Mouse (Mus musculus) adipocyte (in vitro differentiated cells): Measurements from ENCODE around the gene Lmtk2.
A peak's percentile ranks its signal among the peaks of the same experiment; 100 is the strongest.

Experiments
- DNase-seq: peaks from one replicate; pipeline ENCODE4 v3.0.0-alpha.2; 2016; ENCODE audit warnings: low spot score

Lmtk2 gene

DNA sequence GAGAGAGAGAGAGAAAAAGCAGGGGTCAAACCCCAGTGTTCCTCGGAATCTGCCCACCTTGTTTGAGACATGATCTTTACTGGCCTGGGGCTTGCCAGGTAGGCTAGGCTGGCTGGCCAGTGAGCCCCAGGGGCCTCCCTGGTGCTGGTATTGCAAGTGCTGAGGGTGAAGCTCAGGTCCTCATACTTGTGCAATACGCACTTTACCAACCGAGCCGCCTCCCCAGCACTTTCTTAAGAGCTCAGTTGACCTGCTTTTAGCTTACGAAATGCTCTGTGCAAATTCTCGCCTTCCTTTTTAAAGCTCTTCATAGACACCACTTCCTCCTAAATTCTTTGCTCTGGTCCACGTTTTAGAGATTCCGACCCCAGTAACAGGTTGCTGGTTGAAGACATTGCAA is 9.0 kb downstream of the Lmtk2 start:
- peak; percentile 26 for DNase-seq

- DNase-seq = no peak
Observed at GRCm38 (mm10) chr5:144112574-144113438, 12.6 kb downstream of the Lmtk2 start.

GRCm38 (mm10) chr5:144114068-144114467 is 13.8 kb downstream of the Lmtk2 start:
- no peak for DNase-seq

GRCm38 (mm10) chr5:144114970-144115627 is 14.9 kb downstream of the Lmtk2 start:
- no peak for DNase-seq

- DNase-seq = no peak
Observed at GRCm38 (mm10) chr5:144115628-144115977, 15.4 kb downstream of the Lmtk2 start.

DNA sequence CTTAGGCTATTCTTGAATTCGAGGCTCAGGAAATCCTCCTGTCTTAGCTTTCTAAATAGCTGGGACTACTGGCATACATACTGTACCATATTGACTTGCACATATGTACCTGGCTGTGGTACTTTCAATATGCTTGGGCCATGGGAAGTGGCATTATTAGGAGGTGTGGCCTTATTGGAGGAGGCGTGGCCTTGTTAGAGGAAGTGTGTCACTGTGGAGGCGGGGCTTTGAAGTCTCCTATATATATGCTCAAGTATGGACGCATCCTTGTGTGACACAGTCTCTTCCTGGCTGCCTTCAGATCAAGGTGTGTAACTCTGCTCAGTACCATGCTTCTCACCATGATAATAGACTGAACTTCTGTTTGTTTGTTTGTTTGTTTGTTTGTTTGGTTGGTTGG is 18.0 kb downstream of the Lmtk2 start:
- DNase-seq = no peak

DNA sequence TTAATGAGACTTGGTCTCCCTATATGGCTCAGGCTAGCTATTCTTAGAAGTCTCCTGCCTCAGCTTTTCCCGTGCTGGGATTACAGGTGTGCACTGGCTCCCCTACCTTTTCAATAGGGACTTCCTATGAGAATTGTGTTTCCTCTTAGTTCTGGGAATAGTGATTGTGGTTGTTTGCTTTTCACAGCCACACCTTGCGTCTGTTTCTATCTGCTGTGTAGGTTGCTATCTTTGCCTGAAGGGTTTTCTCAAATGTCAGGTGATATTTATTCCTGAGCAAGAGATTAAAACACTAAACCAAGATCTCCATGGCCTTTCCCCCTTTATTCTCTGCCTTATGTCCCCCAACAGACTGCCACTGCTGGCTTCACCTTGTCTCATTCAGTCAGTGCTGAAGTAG is 19.1 kb downstream of the Lmtk2 start:
- no peak for DNase-seq

DNA sequence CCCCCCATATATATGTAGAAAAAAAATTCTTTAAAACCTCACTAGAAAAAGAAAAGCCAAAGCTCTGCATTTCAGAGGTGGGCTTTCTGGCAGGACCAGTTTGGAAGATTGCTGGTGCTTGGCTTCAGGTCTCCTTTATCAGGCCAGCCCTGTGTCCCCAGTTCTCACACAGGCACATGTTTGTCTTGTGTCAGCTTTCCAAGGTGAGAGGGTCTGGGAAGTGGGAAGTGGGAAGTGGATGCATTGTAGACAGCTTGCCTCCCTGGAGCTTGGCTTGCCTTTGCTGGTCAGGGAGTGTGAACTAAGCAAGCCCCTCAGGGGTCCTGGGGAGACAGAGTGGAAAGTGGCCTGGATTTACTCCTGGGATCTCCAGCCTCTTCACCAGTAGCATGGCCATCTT is 21.3 kb downstream of the Lmtk2 start:
- DNase-seq = no peak

GRCm38 (mm10) chr5:144125979-144126755 is 25.9 kb downstream of the Lmtk2 start:
- DNase-seq = peak; percentile 16

DNA sequence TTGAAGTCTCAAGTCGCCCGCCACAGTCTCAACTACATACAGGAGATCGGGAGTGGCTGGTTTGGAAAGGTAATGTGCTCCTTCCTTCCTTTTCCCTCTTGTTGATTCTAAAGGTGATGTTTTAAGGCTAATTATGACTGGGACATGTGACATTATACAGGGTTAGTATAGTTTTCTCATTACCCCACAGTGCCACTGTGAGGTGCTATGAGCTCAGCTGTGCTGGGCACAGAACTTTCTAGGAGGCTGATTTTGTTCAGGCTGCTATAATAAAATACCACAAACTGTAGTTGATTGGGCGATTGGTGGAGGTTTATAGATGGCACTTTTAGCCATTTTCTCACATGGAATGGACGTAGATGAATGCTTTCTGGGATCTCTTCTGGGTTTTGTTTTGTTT is 43.3 kb downstream of the Lmtk2 start:
- no peak for DNase-seq

DNA sequence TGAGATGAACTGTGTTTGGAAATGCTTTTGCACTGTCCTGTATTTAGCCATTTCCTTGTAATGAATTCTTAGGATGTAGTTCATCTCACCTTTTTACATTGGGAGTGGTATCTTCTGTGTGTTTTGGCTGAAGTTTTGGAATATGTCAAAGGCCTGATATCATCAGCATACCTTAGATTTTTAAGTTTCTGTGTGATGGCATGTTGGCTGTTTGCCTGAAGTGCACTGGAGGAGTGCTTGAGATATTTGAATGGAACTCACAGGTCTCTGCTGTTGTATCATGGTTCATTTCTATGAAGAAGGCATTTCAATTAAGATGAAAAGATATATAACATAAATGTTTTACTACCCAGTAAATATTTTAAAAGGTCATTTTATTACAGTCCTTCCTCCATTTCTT is 46.7 kb downstream of the Lmtk2 start:
- DNase-seq = no peak

DNA sequence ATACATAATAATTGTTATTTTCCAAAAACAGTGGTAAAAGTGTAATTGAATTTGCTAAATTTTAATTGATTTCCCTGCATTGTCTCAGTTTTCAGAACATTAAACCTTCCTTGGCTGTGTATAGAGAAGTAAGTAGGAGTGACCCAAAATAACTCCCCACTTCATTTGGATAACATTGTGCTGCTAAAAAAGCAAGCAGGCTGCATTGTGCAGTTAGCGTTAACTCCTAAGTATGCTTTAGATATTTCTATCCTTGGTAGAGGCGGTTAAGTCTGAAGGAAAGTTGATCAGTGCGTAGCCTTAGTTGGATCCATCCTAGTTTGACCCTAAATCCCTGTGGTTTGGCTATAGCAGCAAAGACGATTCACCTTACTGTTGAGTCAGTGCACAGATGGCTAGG is 49.3 kb downstream of the Lmtk2 start:
- no peak for DNase-seq

- DNase-seq = no peak
Observed at GRCm38 (mm10) chr5:144151270-144151669, 51.0 kb downstream of the Lmtk2 start.

DNA sequence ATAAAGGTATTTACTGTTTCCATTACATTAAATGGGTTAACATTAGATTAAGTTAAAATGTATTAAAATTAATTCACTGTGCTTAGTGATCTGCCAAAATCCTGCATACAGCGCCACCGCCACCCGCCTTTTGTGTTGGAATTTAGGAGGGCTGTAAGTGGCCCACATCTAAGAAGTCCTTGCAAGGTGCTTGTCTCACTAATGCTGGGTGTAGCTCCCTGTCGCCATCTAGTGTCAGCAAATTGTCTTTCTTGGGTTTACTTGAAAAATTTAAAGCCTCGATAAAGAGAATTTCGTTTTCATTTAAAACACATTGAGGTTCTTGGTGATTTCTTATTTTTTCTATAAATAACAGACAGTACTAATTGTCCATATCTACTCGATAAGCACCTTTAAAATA is 54.3 kb downstream of the Lmtk2 start:
- peak; percentile 84 for DNase-seq

DNA sequence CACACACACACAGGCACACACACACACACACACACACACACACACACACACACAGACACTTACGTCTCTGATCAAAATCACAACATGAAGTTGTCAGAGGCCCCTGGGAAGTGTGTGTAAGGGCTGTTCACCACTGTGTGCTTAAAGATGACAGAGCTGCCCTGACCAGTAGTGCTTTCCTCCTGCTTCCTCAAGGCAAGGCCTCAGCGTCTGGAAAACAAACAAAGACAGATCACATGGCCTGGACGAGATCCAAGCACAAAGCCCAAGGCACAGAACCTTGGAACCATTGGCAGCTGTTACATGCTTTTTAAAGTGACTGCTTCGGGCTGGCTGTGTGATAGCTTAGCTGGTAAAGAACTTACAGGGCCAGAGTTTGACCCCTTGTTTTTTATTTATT is 58.4 kb downstream of the Lmtk2 start:
- DNase-seq = peak; percentile 98

- DNase-seq = no peak
Observed at GRCm38 (mm10) chr5:144159137-144159536, 58.9 kb downstream of the Lmtk2 start.

- DNase-seq = no peak
Observed at GRCm38 (mm10) chr5:144162080-144162812, 62.0 kb downstream of the Lmtk2 start.

- DNase-seq = no peak
Observed at GRCm38 (mm10) chr5:144162813-144163517, 62.7 kb downstream of the Lmtk2 start.

- DNase-seq = no peak
Observed at GRCm38 (mm10) chr5:144165756-144166155, 65.5 kb downstream of the Lmtk2 start.

DNA sequence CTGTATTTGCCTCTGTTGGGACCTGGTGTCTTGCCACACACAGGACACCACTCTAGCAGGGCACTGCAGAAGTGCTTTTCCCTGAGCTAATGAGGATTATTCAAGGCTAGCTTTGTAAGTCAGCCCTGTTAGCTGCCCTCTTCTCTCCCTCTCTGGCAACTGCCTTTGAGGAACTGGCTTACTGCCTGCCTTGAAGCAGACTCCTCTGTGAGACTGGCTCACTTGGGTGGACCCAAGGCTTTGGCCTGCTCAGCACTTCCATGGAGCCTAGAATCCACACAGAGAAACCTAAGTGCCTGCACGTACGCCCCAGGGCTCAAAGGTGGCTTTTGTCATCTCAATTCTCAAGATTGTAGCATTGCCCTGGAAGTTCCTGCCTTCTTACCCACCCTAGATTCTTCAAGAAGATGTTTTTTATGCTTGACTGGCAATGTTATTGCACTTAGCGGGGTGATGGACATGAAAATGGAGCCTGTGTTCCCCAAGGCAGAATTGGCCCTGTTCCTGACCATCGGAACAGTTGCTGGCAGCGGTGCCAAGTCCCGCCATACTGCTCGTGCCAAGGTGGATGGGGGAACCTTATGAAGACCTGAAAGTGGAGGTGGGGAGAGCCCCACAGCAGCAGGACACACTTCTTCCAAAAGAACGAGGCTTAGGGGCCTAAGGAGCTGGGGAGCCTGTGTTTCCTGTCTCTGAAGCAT is 69.2 kb downstream of the Lmtk2 start:
- DNase-seq = no peak

- no peak for DNase-seq
Observed at GRCm38 (mm10) chr5:144173648-144174047, 73.4 kb downstream of the Lmtk2 start.
